Mouse (Mus musculus) lung, adult 2 months (tissue): ENCODE results near the gene Dclk1.

Source experiments
- CTCF ChIP-seq: fragments of 200-500 bp; IDR thresholded peaks from 2 replicates; pipeline ENCODE4 v1.5.1; 2011; ENCODE audit warnings: mild to moderate bottlenecking, low read length, control low read depth; ENCODE audit not compliant: insufficient read depth
- POLR2A ChIP-seq: fragments of 200-500 bp; IDR thresholded peaks from 2 replicates; pipeline ENCODE4 v1.6.1; 2011; ENCODE audit warnings: low read depth, mild to moderate bottlenecking, control low read depth, low read length, borderline replicate concordance; ENCODE audit errors: extremely low read depth

- TF ChIP-seq POLR2A (no peak), CTCF (no peak)
Observed at GRCm38 (mm10) chr3:55347371-55348025, 105.3 kb downstream of the Dclk1 start.
